Mouse (Mus musculus) heart, adult 2 months (tissue): ENCODE results near the gene Cp.

Experiments used
- CTCF ChIP-seq: fragments of 200-600 bp; IDR thresholded peaks from 2 replicates; pipeline ENCODE4 v1.8.1; 2022; ENCODE audit warnings: antibody characterized with exemption, mild to moderate bottlenecking, moderate library complexity
- EP300 ChIP-seq: fragments of 200-500 bp; IDR thresholded peaks from 2 replicates; pipeline ENCODE4 v1.6.1; 2011; ENCODE audit warnings: low read depth, low read length, control low read depth; ENCODE audit not compliant: insufficient read depth

- no peak for TF ChIP-seq CTCF
- no peak for TF ChIP-seq EP300
Measured at GRCm38 (mm10) chr3:19948552-19948951, 8.3 kb upstream of the Cp start.
